Mouse (Mus musculus): ENCODE data around the gene Zfp950.

GRCm38 (mm10) chr19:61085217-61085616 lies 55.4 kb downstream of the Zfp950 start:
- TF ChIP-seq POLR2A (IDR thresholded peaks at IDR 0.05; ENCODE audit: extremely low read depth, insufficient read depth, low read length) (no peak), CTCF (IDR thresholded peaks at IDR 0.05; ENCODE audit: low read depth, low read length) (no peak)

All from liver, adult 2 months (tissue).